Mouse (Mus musculus): ENCODE results near the gene Nup160.

DNA sequence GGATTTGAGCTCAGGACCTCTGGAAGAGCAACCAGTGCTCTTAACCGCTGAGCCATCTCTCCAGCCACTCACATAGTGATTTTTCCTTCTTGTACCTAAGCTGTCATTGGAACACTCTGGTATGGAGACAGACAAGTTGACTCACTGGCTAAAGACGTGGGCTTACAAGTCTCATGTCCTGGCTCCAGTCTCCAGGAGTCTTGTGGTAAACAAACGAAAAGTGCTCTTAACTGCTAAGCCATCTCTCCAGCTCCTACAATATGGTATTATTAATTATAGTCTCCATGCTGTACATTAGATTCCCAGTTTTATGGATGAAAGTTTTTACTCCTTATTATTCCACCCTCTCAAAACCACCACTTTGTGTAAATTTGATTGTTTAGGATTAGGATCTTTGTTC lies 88.1 kb downstream of the Nup160 start:
- no peak for TF ChIP-seq EP300 (IDR thresholded peaks at IDR 0.05)
- TF ChIP-seq CTCF (IDR thresholded peaks at IDR 0.05), result no peak
